Mouse (Mus musculus): Measurements from ENCODE around the gene Podxl2.
A peak's percentile ranks its signal among the peaks of the same experiment; 100 is the strongest.

The Podxl2 gene

DNA sequence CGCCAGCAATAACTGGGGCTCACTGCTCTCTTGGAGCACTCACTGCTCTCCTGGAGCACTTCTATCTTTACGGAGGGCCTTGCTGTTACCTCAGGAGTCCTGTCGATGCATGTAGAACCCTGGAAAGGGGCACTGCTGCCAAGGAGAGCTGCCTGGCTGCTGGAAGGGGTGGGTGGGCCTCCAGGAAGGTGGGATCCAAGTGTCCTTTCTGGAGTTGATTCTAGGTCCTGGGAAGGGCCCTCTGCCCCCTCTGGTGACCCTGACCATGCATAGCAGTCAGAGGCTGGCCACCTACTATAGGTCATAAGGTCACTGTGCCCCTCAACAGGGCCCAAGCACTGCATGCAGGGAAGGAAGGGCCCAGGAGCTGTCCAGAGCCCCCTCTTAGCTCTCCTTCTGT, 47.9 kb downstream of the Podxl2 start:
- DNase-seq: no peak

DNA sequence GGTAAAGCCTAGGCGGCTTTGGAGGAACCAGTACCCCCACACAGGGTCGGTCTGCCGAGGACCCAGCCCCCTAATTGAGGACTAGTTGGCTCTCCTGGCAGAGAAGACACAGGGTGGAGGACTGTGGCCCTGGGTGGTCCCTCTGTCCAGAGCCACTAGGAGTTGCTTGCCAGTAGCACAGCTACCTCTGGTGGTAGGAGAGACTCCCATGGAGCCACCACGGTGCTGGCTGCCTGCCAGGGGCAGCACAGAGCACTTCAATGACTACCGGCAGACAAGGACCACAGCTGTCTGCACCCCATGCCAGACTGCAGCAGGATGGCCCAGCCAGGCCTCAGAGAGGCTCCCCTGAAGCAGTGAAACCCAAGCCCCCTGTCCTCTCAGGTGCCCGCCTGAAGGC, 48.3 kb downstream of the Podxl2 start:
- DNase-seq: peak; percentile 54

DNA sequence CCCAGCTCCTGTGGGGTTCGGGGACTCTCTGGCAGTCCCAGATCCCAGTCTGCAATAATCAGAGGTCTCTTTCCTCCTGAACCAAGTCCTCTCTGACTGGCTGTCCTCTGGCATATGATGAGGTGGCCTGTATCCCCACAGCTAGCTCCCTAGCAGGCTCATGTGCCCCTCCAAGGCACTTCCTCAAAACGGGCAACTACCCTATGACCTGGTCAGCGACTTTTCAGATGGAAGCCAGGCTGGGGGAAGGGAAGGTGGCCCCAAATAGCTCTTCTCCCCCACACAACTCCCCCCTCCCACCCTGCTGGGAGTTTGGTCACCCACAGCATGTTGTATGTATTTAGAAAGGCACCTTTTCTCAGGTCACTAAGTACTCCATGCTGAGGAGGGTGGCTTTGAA, 48.8 kb downstream of the Podxl2 start:
- no peak for DNase-seq

DNA sequence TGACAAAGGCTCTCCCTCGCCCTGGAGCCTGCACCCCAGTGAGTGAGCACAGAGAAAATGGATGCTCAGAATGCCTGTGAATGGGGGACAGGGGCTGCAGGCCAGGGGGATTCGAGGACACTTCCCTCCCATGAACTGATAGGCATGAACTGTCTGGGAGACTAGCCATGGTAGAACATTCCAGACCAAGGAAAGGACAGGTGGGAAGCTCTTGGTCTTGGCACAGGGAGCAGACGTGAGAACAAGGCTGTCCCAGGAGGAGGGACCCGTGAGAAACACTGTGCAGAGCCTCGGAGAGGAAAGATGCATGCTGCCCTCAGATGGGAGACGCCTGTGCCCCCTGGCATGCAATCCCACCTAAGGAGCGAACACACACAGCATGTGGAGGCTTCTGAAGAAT, 50.7 kb downstream of the Podxl2 start:
- DNase-seq: no peak

DNA sequence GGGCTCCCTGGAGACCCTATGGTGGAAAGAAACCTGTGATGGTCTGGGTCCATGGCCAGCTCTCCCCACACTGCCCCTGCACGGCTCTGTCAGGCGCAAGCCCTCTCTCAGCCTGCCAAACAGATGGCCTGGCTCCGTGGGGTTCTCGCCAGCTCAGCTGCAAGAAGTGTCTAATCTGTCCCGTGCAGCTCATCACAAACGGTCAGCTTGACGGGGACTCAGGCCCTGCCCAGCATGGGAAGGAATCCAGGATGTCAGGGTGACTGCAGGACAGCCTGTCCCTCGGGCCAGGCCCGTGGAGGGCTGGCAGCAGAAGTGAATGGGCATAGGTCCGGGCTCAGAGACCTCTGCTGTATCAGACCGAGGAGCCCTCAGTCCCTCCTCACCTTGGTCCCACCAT, 52.9 kb downstream of the Podxl2 start:
- no peak for DNase-seq

DNA sequence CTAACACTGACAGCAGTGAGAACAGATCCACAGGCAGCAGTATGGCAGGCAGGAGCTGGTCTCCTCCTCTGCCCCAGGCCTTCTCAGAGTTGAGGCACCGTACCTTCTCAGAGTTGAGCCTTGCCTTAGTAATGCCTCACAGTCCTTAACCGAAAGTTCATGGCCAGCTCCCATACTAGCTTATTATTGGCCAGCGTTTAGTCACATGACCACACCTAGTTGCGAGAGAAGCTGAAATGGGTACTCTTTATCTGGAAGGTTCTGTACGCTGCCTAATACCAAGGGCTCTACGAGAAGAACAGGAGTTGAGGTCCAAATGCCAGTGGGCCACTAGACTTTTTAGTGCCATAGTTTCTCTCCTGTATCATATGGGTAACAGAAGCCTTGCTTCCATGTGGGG, 53.5 kb downstream of the Podxl2 start:
- no peak for DNase-seq

GRCm38 (mm10) chr6:88820853-88821252, 54.0 kb downstream of the Podxl2 start:
- no peak for DNase-seq

DNA sequence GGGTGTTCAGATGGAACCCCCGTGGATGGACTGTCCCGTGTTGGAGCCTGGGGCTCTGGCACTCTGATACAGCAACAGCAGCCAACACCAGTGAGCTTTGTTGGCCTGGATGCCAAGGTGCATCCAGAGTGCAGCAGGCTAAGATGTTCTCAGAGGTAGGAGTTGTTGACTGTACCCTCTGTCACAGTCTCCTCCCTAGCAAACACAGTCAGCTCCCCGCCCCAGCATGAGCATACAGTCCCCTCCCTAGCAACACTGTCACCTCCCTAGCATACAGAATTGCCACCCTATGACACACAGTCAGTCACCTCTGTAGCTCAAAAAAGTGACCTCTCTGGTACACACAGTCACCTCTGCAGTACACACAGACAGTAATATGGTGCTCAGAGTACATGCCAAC, 57.9 kb downstream of the Podxl2 start:
- DNase-seq: no peak

- DNase-seq: no peak
Measured at GRCm38 (mm10) chr6:88815489-88815888, 59.4 kb downstream of the Podxl2 start.

- DNase-seq: no peak
Measured at GRCm38 (mm10) chr6:88815036-88815435, 59.8 kb downstream of the Podxl2 start.

DNA sequence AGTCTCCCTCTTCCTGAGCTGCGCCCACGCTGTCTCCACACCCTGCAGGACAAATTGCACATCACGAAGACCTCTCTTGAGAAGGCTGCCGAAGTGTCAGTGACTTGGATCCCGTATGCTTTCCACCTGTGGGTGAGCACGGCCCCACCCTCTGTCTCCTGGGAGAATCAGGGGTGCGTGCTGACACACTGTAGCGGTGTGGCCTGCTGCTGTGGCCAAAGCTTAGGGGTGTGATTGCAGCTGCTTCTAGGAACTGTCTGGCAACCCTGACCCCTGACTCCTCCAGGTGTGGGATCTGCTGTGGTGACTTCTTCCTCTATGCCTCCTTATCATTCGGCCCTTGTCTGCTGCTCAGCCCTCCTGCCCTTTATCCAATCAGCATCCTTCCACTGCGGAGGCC, 61.0 kb downstream of the Podxl2 start:
- no peak for DNase-seq

- no peak for DNase-seq
Measured at GRCm38 (mm10) chr6:88812886-88813285, 62.0 kb downstream of the Podxl2 start.

DNA sequence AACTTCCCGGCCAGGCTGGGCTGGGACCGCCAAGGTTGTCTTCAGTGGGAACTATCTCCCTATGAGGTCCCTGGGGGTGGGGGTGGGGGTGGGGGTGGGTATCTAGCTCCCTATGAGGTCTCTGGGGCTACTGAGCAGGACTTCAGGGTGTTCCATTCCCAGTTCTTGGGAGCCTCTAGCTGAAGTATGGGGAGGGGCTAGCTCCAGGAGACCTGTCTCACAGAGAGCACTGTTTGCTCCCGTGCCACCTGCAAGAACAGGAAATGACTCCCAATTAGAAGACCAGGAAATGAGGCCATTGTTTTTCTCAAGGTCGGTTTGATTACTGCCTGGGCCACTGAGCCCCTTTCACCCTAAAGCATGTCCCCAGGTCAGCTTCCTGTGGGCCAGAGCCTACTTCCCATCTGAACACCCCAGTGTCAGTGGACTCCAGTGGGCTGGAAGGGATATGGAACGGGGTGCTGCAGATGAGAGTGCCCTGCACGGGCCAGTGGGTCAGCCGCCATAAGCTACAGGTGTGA, 62.9 kb downstream of the Podxl2 start:
- no peak for DNase-seq

GRCm38 (mm10) chr6:88811396-88811795, 63.4 kb downstream of the Podxl2 start:
- DNase-seq: peak; percentile 43

DNA sequence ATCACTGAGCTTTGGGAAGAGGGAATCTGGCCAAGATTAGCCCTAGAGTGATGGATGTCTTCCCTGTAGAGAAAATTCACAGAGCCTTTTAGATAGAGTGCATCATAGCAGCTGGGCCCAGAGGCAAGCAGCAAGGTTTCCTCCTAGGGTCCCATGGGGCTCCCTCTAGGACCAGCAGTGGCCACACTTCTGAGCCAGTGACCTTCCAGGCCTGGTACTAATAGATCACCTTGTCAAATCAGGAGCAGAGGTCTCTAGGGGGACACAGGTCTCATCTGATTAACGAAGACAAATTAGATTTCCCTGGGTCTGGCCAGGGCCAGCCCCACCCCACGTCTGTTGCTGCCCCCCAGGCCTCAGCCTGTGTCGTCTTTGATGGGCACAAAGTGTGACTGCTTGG, 64.6 kb downstream of the Podxl2 start:
- DNase-seq: no peak

DNA sequence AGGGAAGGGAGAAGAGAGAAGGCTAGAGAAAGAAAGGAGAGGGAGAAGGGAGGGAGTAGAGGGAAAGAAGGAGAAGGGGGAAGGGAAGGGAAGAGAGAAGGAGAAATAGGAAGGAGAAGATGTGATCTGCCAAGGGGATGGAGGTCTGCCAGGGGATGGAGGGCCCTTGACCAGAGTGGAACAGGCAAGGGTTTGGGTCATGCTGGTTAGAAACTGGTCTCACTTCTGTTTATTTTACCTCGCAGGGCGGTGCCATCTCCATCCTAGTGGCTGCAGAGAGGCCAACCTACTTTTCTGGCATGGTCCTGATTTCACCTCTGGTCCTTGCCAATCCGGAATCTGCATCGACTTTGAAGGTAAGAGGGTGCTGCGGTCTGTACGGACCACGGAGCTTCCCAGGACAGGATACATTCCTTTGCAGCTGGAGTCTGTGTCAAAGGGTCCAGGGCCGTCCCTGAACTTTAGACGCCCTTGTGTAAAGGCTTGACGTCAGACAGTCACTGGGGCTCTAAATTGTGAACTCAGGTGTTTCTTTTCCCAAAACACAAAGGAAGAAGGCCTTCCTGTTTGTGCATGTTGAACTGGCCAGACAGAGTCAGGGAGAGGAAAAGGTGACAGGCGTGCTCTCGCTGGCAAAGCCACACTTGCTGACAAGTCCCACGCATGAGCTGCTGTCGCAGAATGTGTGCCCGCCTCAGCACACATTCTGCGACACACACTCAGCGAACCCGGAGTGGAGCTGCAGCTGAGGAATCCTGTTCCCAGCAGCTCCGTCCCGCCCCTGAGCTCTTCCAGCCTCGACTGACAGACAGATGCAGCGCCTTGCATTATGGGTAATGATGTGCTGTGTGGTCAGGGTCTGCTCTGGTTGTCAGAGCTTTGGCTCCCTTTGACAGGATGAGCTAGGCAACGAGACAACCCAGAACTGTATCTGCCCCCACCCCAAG, 65.5 kb downstream of the Podxl2 start:
- no peak for DNase-seq

- no peak for DNase-seq
Measured at GRCm38 (mm10) chr6:88804966-88805577, 69.8 kb downstream of the Podxl2 start.

- no peak for DNase-seq
Measured at GRCm38 (mm10) chr6:88803957-88804695, 70.7 kb downstream of the Podxl2 start.

GRCm38 (mm10) chr6:88803051-88803450, 71.8 kb downstream of the Podxl2 start:
- DNase-seq: no peak

DNA sequence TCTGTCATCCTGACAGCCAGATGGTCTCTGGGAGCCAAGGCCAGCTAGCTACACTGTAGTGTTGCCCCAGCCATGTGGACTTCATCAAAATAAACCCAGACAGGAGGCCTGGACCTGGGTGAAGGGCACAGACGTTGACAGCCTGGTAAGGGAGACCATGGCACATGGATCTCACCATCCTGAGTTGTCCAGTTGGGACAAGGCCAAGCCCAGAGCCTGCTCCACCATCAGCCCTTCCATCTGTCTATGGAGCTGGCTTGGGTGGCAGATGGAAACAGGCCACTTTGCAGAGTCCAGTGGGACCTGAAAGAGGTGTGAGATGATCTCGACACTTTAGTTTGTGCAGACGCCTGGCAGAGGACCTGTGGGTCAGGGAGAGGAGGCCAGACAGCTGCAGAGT, 74.1 kb downstream of the Podxl2 start:
- no peak for DNase-seq

DNA sequence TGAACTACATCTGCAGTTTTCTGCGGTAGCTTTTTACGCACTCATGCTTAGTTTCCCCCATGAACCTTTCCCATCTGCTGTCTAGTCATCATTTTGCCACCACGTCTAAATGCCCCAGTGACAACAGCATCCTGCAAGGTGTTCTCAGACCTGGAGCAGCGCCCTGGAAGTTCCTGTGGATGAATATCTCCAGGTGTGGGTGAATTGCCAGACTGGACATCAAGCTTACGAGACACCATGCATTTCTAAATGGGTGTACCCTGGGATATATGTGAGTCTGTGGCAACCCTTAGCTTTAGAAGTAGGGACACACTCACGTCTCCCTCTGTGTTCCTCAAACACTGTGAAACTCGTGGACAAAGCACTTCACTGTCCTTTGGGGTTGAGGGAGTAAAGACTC, 74.7 kb downstream of the Podxl2 start:
- no peak for DNase-seq

DNA sequence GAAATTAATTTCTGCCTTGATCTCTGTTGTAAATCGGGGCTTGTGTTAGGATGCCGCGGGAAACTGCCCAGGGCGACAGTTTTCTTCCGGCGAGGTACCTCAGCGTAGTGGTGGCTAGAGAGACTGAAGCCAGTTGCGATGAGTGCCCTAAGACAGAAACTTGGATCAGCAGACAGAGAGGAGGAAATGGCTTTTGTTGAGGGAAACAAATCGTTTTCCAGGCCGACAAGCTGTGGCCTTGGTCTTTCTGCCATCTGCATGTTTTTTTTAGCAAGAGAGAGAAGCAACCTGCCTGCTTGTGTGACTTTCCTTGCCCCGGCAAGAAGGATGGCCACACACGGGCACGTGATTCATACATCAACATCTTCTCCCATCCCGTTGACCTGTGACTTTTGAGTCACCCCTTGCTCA, 80.3 kb downstream of the Podxl2 start:
- DNase-seq: no peak

GRCm38 (mm10) chr6:88793872-88794271, 81.0 kb downstream of the Podxl2 start:
- no peak for DNase-seq

DNA sequence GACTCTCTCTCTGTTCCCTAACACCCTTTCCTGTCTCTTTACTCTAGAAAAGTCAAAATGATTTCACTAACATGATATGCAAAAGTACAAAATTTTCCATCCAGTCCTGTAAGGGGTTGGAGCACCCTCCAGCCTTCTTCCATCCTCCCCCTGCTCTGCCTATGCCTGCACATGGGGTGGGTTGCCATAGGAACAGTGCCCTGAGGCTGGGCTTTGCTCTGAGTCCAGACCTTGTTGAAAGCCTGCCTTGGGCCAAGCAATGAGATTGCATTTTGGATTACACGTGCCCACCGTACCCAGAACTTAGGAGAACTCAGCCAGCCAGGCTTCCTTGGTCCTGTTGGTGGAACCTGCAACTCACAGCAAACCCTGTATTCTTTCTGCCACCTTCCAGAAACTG, 81.6 kb downstream of the Podxl2 start:
- DNase-seq: no peak
